Comparison of ENCODE assay signal across 28 mouse cellular contexts in the genomic region with DNA sequence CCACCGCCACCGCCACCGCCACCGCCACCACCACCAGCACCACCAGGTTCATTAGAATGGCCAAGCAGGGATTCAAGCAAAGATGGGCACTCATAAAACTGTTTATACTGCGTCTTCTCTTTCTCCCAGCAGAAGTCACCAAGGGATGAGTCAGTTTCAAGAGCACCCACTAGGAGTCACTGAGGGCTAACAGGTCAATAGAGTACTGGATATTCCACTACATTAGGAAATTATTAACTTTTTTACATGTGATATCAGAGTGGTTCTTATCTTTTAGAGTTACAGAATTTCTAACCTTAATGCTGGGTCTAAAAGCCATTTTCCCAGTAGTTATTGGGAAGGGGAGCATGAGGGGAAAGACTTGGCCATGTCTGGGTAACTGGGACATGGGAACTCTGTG. TPM values are rescaled to one million over a fixed set of nuclear protein-coding genes. Genes with fewer than 3 reads are reported as not detected.
DNase-seq lines count a peak whose midpoint lies in the region; ATAC-seq and TF ChIP-seq lines count a peak whose summit lies in the region.
"Had no signal": no experiment of that assay in that cellular context is flagged by ENCODE, and none has a peak within 500 bp of the region (broad histone marks: within the 10 kb centered on the region; RNA-seq: fewer than 3 reads in every experiment).

No protein-coding gene starts in this region.

- dilution Hi-C loops in CH12.LX (cut with MboI; ENCODE audit: extremely low pct_ligation_motif_present, extremely low pct_unique_long_range_greater_than_20kb, low sequenced_read_pairs), result no loop called here

- H3K9ac ChIP-seq in CH12.LX (ENCODE audit: insufficient read depth, low read depth) (no peak overlapping the region), MEL (ENCODE audit: control insufficient read depth, low read depth, low read length, poor library complexity, severe bottlenecking) (no peak overlapping the region)
- H3K9ac ChIP-seq in intestine, postnatal 0 days (ENCODE audit: low read depth, low read length), result no peak overlapping the region
- H3K9ac ChIP-seq: embryonic facial prominence, embryonic 13.5 days; forebrain, embryonic 15.5 days; heart, embryonic 15.5 days; hindbrain, embryonic 15.5 days; limb, embryonic 13.5 days; liver, embryonic 14.5 days; midbrain, embryonic 13.5 days; neural tube, embryonic 13.5 days had no signal

- no peak overlapping the region for H3K4me3 ChIP-seq in layer of hippocampus, adult 2 months
- no peak overlapping the region for H3K4me3 ChIP-seq in CH12.LX (replicated peaks in 1 of 3; ENCODE audit: low read depth in 2 of 3, low read length in 2 of 3, poor library complexity in 1 of 3)
- no peak overlapping the region for H3K4me3 ChIP-seq in MEL (ENCODE audit: control insufficient read depth in 1 of 2, insufficient read depth in 1 of 2, low read depth in 2 of 2, low read length in 2 of 2)
- H3K4me3 ChIP-seq in intestine, postnatal 0 days (ENCODE audit: low read depth, low read length), result no peak overlapping the region
- H3K4me3 ChIP-seq: embryonic facial prominence, embryonic 13.5 days; forebrain, embryonic 10.5 days; forebrain, embryonic 15.5 days; heart, embryonic 10.5 days; heart, embryonic 15.5 days; hindbrain, embryonic 15.5 days; limb, embryonic 13.5 days; midbrain, embryonic 13.5 days; neural tube, embryonic 13.5 days had no signal

- TF ChIP-seq POLR2A in CH12.LX (IDR thresholded peaks at IDR 0.05; ENCODE audit: low read depth, low read length) (no peak), MEL (IDR thresholded peaks at IDR 0.05; ENCODE audit: control insufficient read depth in 1 of 2, insufficient read depth in 1 of 2, low read depth in 1 of 2, low read length in 2 of 2, poor library complexity in 1 of 2) (no peak)

- DNase-seq in layer of hippocampus, adult 2 months (ENCODE audit: low spot score in 2 of 2), result no peak
- DNase-seq in layer of hippocampus, adult 8-10 months (ENCODE audit: low spot score in 2 of 2), result no peak
- DNase-seq in CH12.LX (ENCODE audit: extremely low read depth) (no peak), MEL (ENCODE audit: low read depth, low spot score) (no peak)
- no peak for DNase-seq in c-Kit-positive CD71-positive TER-119-positive erythroid progenitor cells, embryonic 14.5 days (ENCODE audit: low spot score)
- DNase-seq: adrenal gland, postnatal 14 days; B cell, adult 2 months; cerebellum, adult 18-20 months; cerebellum, postnatal 10 days; gastrocnemius, postnatal 10 days; kidney, postnatal 25 days had no signal

- peak; percentile 20 for TF ChIP-seq RAD21 in CH12.LX (IDR thresholded peaks at IDR 0.05; ENCODE audit: low read depth, low read length)
- peak; percentile 4 for TF ChIP-seq RAD21 in MEL (IDR thresholded peaks at IDR 0.05; ENCODE audit: low read depth, low read length)

- H3K9me3 ChIP-seq in CH12.LX (replicated peaks; ENCODE audit: low read length), result no peaks in the 10 kb centered on the region
- H3K9me3 ChIP-seq in MEL (replicated peaks; ENCODE audit: insufficient read depth, low read length), result no peaks in the 10 kb centered on the region
- H3K9me3 ChIP-seq in intestine, postnatal 0 days (ENCODE audit: control insufficient read depth), result no peaks in the 10 kb centered on the region
- H3K9me3 ChIP-seq: embryonic facial prominence, embryonic 13.5 days; forebrain, embryonic 10.5 days; forebrain, embryonic 15.5 days; heart, embryonic 10.5 days; heart, embryonic 15.5 days; hindbrain, embryonic 15.5 days; limb, embryonic 13.5 days; midbrain, embryonic 13.5 days; neural tube, embryonic 13.5 days had no signal

- no peak overlapping the region for H3K4me2 ChIP-seq in CH12.LX (ENCODE audit: insufficient read depth, low read depth, poor library complexity, severe bottlenecking)
- H3K4me2 ChIP-seq in intestine, postnatal 0 days (replicated peaks; ENCODE audit: low read depth), result no peak overlapping the region
- H3K4me2 ChIP-seq: embryonic facial prominence, embryonic 13.5 days; forebrain, embryonic 15.5 days; heart, embryonic 15.5 days; hindbrain, embryonic 15.5 days; limb, embryonic 13.5 days; midbrain, embryonic 13.5 days; neural tube, embryonic 13.5 days had no signal

- H3K27me3 ChIP-seq in CH12.LX (replicated peaks), result no peaks in the 10 kb centered on the region
- H3K27me3 ChIP-seq in MEL (ENCODE audit: control insufficient read depth in 1 of 2, insufficient read depth in 2 of 2, low read length in 2 of 2), result no peaks in the 10 kb centered on the region
- no peaks in the 10 kb centered on the region for H3K27me3 ChIP-seq in intestine, postnatal 0 days (replicated peaks; ENCODE audit: control insufficient read depth, insufficient read depth, low read length)
- H3K27me3 ChIP-seq: embryonic facial prominence, embryonic 13.5 days; forebrain, embryonic 15.5 days; heart, embryonic 15.5 days; hindbrain, embryonic 15.5 days; limb, embryonic 13.5 days; midbrain, embryonic 13.5 days; neural tube, embryonic 13.5 days had no signal

- in situ Hi-C loops in CH12.LX (cut with MboI; ENCODE audit: low pct_ligation_motif_present, low pct_unique_long_range_greater_than_20kb, low sequenced_read_pairs), result no loop called here

- peaks cover 7 to 34% of the 10 kb centered on the region in 2 experiments for H3K36me3 ChIP-seq in CH12.LX (replicated peaks in 1 of 2; ENCODE audit: control insufficient read depth in 1 of 2, insufficient read depth in 1 of 2, low read length in 1 of 2)
- no peaks in the 10 kb centered on the region for H3K36me3 ChIP-seq in MEL (ENCODE audit: control insufficient read depth in 1 of 2, insufficient read depth in 2 of 2, low read length in 2 of 2)
- peaks cover 49% of the 10 kb centered on the region for H3K36me3 ChIP-seq in intestine, postnatal 0 days (ENCODE audit: control insufficient read depth, insufficient read depth)
- H3K36me3 ChIP-seq: forebrain, embryonic 15.5 days; hindbrain, embryonic 15.5 days had no signal

- WGBS in intestine, postnatal 0 days, result 85% methylated on average over 5 of the region's 5 CpGs

- peak; percentile 63; the same call in 1 of the 2 replicates for ATAC-seq in intestine, postnatal 0 days
- ATAC-seq: forebrain, embryonic 15.5 days; inflammation-experienced regulatory T-cells, adult 6 months; midbrain, embryonic 13.5 days had no signal

- peak; percentile 14; the same call in 1 of the 2 replicates for TF ChIP-seq CTCF in layer of hippocampus, adult 2 months (conservative IDR thresholded peaks at IDR 0.05)
- TF ChIP-seq CTCF in CH12.LX (conservative IDR thresholded peaks at IDR 0.05 in 1 of 2, IDR thresholded peaks at IDR 0.05 in 1 of 2; ENCODE audit: low read depth in 2 of 2, low read length in 2 of 2) (0 out of 4 replicates have a peak, but pooled peaks of 1 of the 2 experiments have one; percentile 2), MEL (IDR thresholded peaks at IDR 0.05 in 2 of 3, conservative IDR thresholded peaks at IDR 0.05 in 1 of 3; ENCODE audit: control insufficient read depth in 1 of 3, insufficient read depth in 1 of 3, low read depth in 2 of 3, low read length in 3 of 3, poor library complexity in 1 of 3, severe bottlenecking in 1 of 3) (no peak)
- peak; percentile 65 for TF ChIP-seq CTCF in intestine, postnatal 0 days (IDR thresholded peaks at IDR 0.05; ENCODE audit: low read depth)

- H3K79me2 ChIP-seq in CH12.LX (replicated peaks; ENCODE audit: control insufficient read depth, extremely low read depth, insufficient read depth, poor library complexity, severe bottlenecking), result no peaks in the 10 kb centered on the region
- H3K79me2 ChIP-seq in MEL (ENCODE audit: control insufficient read depth, insufficient read depth, low read length, poor library complexity), result no peaks in the 10 kb centered on the region

- no peak overlapping the region for H3K27ac ChIP-seq in layer of hippocampus, adult 2 months
- H3K27ac ChIP-seq in CH12.LX (ENCODE audit: insufficient read depth, low read depth) (no peak overlapping the region), MEL (ENCODE audit: control insufficient read depth, low read depth, low read length) (no peak overlapping the region)
- H3K27ac ChIP-seq in intestine, postnatal 0 days (ENCODE audit: low read depth, low read length), result no peak overlapping the region
- H3K27ac ChIP-seq: embryonic facial prominence, embryonic 13.5 days; forebrain, embryonic 10.5 days; forebrain, embryonic 15.5 days; heart, embryonic 10.5 days; heart, embryonic 15.5 days; hindbrain, embryonic 15.5 days; limb, embryonic 13.5 days; liver, embryonic 14.5 days; macrophage; midbrain, embryonic 13.5 days; neural tube, embryonic 13.5 days had no signal

- TF ChIP-seq EP300 in CH12.LX (IDR thresholded peaks at IDR 0.05; ENCODE audit: low read length) (no peak), MEL (IDR thresholded peaks at IDR 0.05; ENCODE audit: low read depth in 1 of 2, low read length in 2 of 2) (no peak)

- no peaks in the 10 kb centered on the region for H3K4me1 ChIP-seq in CH12.LX (ENCODE audit: control insufficient read depth in 1 of 2, insufficient read depth in 2 of 2)
- no peaks in the 10 kb centered on the region for H3K4me1 ChIP-seq in MEL (ENCODE audit: control insufficient read depth in 1 of 2, insufficient read depth in 2 of 2, low read length in 2 of 2)
- H3K4me1 ChIP-seq in intestine, postnatal 0 days (replicated peaks; ENCODE audit: control insufficient read depth, insufficient read depth, low read length), result no peaks in the 10 kb centered on the region
- H3K4me1 ChIP-seq: embryonic facial prominence, embryonic 13.5 days; forebrain, embryonic 10.5 days; forebrain, embryonic 15.5 days; heart, embryonic 10.5 days; heart, embryonic 15.5 days; hindbrain, embryonic 15.5 days; limb, embryonic 13.5 days; midbrain, embryonic 13.5 days; neural tube, embryonic 13.5 days had no signal

RNA-seq across cellular contexts. Expression of a gene that starts 7.4 kb away (rescaled TPM):
- 1 to 10 TPM; 1.8 to 1.9 TPM for total RNA-seq in layer of hippocampus, adult 2 months (2021)
- total RNA-seq in layer of hippocampus, adult 8-10 months (2022), result 1 to 10 TPM; 1.5 to 2.2 (median 1.9) TPM
- total RNA-seq in CH12.LX (2012; rRNA removed) (not detected in 2 replicates), CH12.LX (2014; rRNA removed) (not detected in 2 replicates), MEL (2012; rRNA removed) (0.08 TPM in 1 of 2 replicates, not detected in the other)
- polyA plus RNA-seq in CH12.LX (2012; ENCODE audit: insufficient read length, low read depth) (not detected in 2 replicates), MEL (2012; ENCODE audit: insufficient read depth in 1 of 2, insufficient read length in 2 of 2, low read depth in 1 of 2, low replicate concordance in 2 of 2, missing spikeins in 1 of 2) (under 1 TPM in 1 of 2 experiments, not detected in 1; 0.21 TPM)
- 1.2 and 1.3 TPM in 2 replicates for polyA plus RNA-seq in intestine, postnatal 0 days (2015; fragmentation: Nextera tagmentation; extraction: Ambion mirVana)
- total RNA-seq: common myeloid progenitor, adult 5-6 weeks; granulocyte monocyte progenitor cell, adult 5-6 weeks; megakaryocyte-erythroid progenitor cell, adult 5-6 weeks had no signal
- polyA plus RNA-seq: inflammation-experienced regulatory T-cells, adult 6 months; macrophage had no signal

RNA-seq across cellular contexts. Expression of a gene that starts 22.2 kb away (rescaled TPM):
- 100 to 1,000 TPM; 133 to 138 TPM for total RNA-seq in layer of hippocampus, adult 2 months (2021)
- 100 to 1,000 TPM; 127 to 140 (median 130) TPM for total RNA-seq in layer of hippocampus, adult 8-10 months (2022)
- total RNA-seq in CH12.LX (2012; rRNA removed), result 22.0 and 27.5 TPM in 2 replicates
- total RNA-seq in CH12.LX (2014; rRNA removed), result 5.9 and 7.4 TPM in 2 replicates
- polyA plus RNA-seq in CH12.LX (2012; ENCODE audit: insufficient read length, low read depth), result 46.5 and 54.1 TPM in 2 replicates
- total RNA-seq in MEL (2012; rRNA removed), result 38.1 and 39.5 TPM in 2 replicates
- polyA plus RNA-seq in MEL (2012; ENCODE audit: insufficient read depth in 1 of 2, insufficient read length in 2 of 2, low read depth in 1 of 2, low replicate concordance in 2 of 2, missing spikeins in 1 of 2), result 10 to 100 TPM in 1 of 2 experiments, not detected in 1; 88.0 TPM
- polyA plus RNA-seq in intestine, postnatal 0 days (2015; fragmentation: Nextera tagmentation; extraction: Ambion mirVana), result 15.8 and 18.2 TPM in 2 replicates

RNA-seq across cellular contexts. Expression of a gene that starts 45.1 kb away (rescaled TPM):
- 10 to 100 TPM; 10.1 to 12.1 TPM for total RNA-seq in layer of hippocampus, adult 2 months (2021)
- 10 to 100 TPM in 3 of 4 experiments, 1 to 10 TPM in 1; 9.0 to 11.5 (median 11.0) TPM for total RNA-seq in layer of hippocampus, adult 8-10 months (2022)
- total RNA-seq in CH12.LX (2012; rRNA removed) (19.8 and 25.8 TPM in 2 replicates), CH12.LX (2014; rRNA removed) (20.9 and 21.5 TPM in 2 replicates), MEL (2012; rRNA removed) (24.7 and 27.2 TPM in 2 replicates)
- polyA plus RNA-seq in CH12.LX (2012; ENCODE audit: insufficient read length, low read depth) (15.2 and 20.8 TPM in 2 replicates), MEL (2012; ENCODE audit: insufficient read depth in 1 of 2, insufficient read length in 2 of 2, low read depth in 1 of 2, low replicate concordance in 2 of 2, missing spikeins in 1 of 2) (10 to 100 TPM in 1 of 2 experiments, not detected in 1; 25.2 TPM)
- polyA plus RNA-seq in intestine, postnatal 0 days (2015; fragmentation: Nextera tagmentation; extraction: Ambion mirVana), result 5.0 and 5.5 TPM in 2 replicates

RNA-seq across cellular contexts. Expression of a gene that starts 49.8 kb away (rescaled TPM):
- total RNA-seq in layer of hippocampus, adult 2 months (2021), result 100 to 1,000 TPM; 411 to 424 TPM
- total RNA-seq in layer of hippocampus, adult 8-10 months (2022), result 100 to 1,000 TPM; 406 to 438 (median 423) TPM
- total RNA-seq in CH12.LX (2012; rRNA removed) (169 and 186 TPM in 2 replicates), CH12.LX (2014; rRNA removed) (165 and 176 TPM in 2 replicates), MEL (2012; rRNA removed) (227 and 286 TPM in 2 replicates)
- polyA plus RNA-seq in CH12.LX (2012; ENCODE audit: insufficient read length, low read depth) (189 and 202 TPM in 2 replicates), MEL (2012; ENCODE audit: insufficient read depth in 1 of 2, insufficient read length in 2 of 2, low read depth in 1 of 2, low replicate concordance in 2 of 2, missing spikeins in 1 of 2) (100 to 1,000 TPM in 1 of 2 experiments, not detected in 1; 343 TPM)
- polyA plus RNA-seq in intestine, postnatal 0 days (2015; fragmentation: Nextera tagmentation; extraction: Ambion mirVana), result 441 and 442 TPM in 2 replicates

RNA-seq across cellular contexts. Expression of a gene that starts 53.7 kb away (rescaled TPM):
- total RNA-seq in layer of hippocampus, adult 2 months (2021), result 10 to 100 TPM; 58.6 to 61.3 TPM
- 10 to 100 TPM; 59.6 to 64.5 (median 63.4) TPM for total RNA-seq in layer of hippocampus, adult 8-10 months (2022)
- total RNA-seq in CH12.LX (2012; rRNA removed) (0.25 and 0.29 TPM in 2 replicates), CH12.LX (2014; rRNA removed) (not detected in 2 replicates), MEL (2012; rRNA removed) (0.08 TPM in 1 of 2 replicates, not detected in the other)
- polyA plus RNA-seq in CH12.LX (2012; ENCODE audit: insufficient read length, low read depth) (0.14 and 0.22 TPM in 2 replicates), MEL (2012; ENCODE audit: insufficient read depth in 1 of 2, insufficient read length in 2 of 2, low read depth in 1 of 2, low replicate concordance in 2 of 2, missing spikeins in 1 of 2) (under 1 TPM in 1 of 2 experiments, not detected in 1; 0.19 TPM)
- 8.7 and 8.9 TPM in 2 replicates for polyA plus RNA-seq in intestine, postnatal 0 days (2015; fragmentation: Nextera tagmentation; extraction: Ambion mirVana)
- total RNA-seq: common myeloid progenitor, adult 5-6 weeks; granulocyte monocyte progenitor cell, adult 5-6 weeks; hematopoietic stem cell, adult 5-6 weeks; megakaryocyte-erythroid progenitor cell, adult 5-6 weeks had no signal
- polyA plus RNA-seq: inflammation-experienced regulatory T-cells, adult 6 months had no signal

Comparison
In these comparisons a context has a peak if more than half of its experiments do, and no peak if none do; other contexts are left out.
1. CTCF ChIP-seq: peak in layer of hippocampus, adult 2 months (single experiment) and intestine, postnatal 0 days (single experiment); none in MEL (0 of 3).